Mouse (Mus musculus): ENCODE results near the gene 1700001C19Rik. TPM values are rescaled to one million over a fixed set of nuclear protein-coding genes. Genes with fewer than 3 reads are reported as not detected.
A peak's percentile ranks its signal among the peaks of the same experiment; 100 is the strongest.

The 1700001C19Rik gene
- total and polyA plus RNA-seq, 3 experiments, result 0.24 TPM; not detected in 2

DNA sequence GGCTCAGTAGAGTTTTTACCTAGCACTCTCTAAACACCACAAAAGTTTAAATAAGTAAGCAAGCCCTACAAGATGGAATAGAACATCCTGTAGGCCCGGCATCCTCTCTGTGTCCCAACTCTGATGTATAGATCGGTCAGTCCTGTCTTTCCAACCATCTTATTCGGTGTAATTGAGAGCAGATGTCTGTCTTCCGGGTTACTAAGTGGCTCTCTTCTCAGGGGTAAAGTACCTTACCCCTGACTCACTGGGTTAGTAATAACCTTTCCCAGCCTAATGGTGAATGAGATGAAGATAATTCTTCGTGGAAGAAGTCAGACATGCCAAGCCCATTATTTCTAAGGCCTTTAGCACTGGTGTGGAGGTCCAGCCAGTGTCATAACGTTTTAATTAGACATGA lies 63.2 kb downstream of the 1700001C19Rik start:
- DNase-seq, result no peak

DNA sequence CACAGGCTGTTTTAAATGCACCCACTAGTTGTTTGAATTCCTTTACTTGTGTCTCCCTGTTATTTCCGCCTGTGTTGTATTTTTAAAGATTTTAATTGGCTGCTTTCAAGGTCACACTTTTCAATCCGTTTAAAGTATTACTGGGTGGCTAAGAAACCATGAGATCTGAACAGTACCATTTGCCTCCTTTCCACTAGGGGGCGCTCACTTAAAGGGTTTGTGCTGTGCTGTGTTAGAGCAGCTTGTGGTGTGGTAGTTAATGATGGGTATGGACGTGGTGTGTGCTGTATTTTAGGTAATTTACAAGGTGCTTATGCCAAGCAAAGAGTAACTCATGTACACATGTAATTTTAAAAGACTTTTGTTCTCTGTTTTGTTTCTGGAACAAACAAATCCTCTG lies 65.7 kb downstream of the 1700001C19Rik start:
- DNase-seq, result peak; percentile 67

DNA sequence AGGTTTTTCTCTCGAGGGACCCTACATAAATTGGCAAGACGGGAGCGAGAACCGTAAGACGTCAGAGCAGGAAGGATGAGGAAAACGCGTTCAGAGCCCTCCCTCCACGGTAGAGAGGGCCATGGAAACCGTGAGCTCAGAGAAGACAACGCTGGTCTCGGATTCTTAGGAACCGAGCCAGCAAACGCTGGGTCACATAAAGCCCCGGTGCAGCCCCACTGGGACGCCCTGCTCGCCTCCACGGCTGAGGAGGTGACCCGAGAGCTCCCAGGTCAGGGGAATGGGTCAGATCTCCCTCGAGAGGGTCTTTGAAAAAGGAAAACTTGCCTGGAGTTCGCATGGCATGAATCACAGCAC lies 68.1 kb downstream of the 1700001C19Rik start:
- DNase-seq, result no peak

DNA sequence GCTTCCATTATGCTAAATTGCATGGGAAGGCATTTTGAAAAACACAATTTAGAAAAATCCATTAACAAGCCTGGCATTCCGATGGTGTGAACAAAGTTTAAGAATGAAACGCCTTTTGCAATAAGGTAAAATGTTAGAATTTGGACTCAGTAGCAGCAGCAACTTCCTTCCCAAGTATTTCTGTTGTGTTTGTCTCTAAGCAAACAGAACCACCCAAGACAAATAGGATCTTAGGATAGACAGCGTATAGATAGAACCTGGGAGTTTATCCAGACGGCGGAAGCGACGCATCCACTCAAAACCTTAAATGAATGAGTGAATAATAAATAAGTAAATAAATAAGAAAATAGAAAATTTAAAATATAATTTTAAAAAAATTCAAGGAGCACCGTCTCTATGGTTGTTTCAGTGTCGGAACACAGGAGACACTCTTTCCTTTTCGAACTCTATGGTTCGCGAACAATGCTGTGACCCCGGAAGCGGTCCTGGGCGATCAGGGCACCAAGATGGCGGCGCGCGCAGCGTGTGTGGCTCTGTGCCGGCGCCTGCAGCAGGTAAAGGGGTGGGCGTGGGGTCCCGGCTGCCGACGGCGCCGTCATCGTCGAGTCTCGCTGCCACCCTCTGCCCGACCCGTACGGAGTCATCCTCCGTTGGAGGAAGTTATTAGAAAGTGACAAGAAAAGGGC lies 68.6 kb downstream of the 1700001C19Rik start, which contains the start of gene Mrps10:
Mrps10 (plus strand) TSS at position 487 of the 686 bp plus-strand sequence.
- peak; percentile 89 for DNase-seq

Other genes with a start within 250 kb of the 1700001C19Rik start
- gene Mrps10, start 68.5 kb downstream of the 1700001C19Rik start, total RNA-seq (2021), result 10 to 100 TPM; 40.8 to 50.0 TPM
- gene Mrps10, start 68.5 kb downstream of the 1700001C19Rik start, polyA plus RNA-seq (2012; rRNA removed), result 19.4 and 28.3 TPM in 2 replicates
- 1 to 10 TPM in 1 of 2 experiments, under 1 TPM in 1; 0.38 to 3.2 TPM for gene Guca1b, start 52.0 kb downstream of the 1700001C19Rik start, total RNA-seq (2021)
- 2.5 and 2.6 TPM in 2 replicates for gene Guca1b, start 52.0 kb downstream of the 1700001C19Rik start, polyA plus RNA-seq (2012; rRNA removed)
- 1 to 10 TPM; 1.6 to 3.0 TPM for gene Guca1a, start 36.8 kb downstream of the 1700001C19Rik start, total RNA-seq (2021)
- gene Guca1a, start 36.8 kb downstream of the 1700001C19Rik start, polyA plus RNA-seq (2012; rRNA removed), result 4.0 and 5.0 TPM in 2 replicates
- under 1 TPM; 0.92 to 0.97 TPM for gene AI661453, start 761 bp downstream of the 1700001C19Rik start, total RNA-seq (2021)
- 0.36 and 0.73 TPM in 2 replicates for gene AI661453, start 761 bp downstream of the 1700001C19Rik start, polyA plus RNA-seq (2012; rRNA removed)
- 10 to 100 TPM; 19.5 to 19.8 TPM for gene Taf8, start 64.9 kb upstream of the 1700001C19Rik start, total RNA-seq (2021)
- gene Taf8, start 64.9 kb upstream of the 1700001C19Rik start, polyA plus RNA-seq (2012; rRNA removed), result 12.5 and 15.6 TPM in 2 replicates
- gene Ccnd3, start 67.7 kb upstream of the 1700001C19Rik start, total RNA-seq (2021), result 100 to 1,000 TPM; 326 to 471 TPM
- 1,307 and 1,375 TPM in 2 replicates for gene Ccnd3, start 67.7 kb upstream of the 1700001C19Rik start, polyA plus RNA-seq (2012; rRNA removed)
- 10 to 100 TPM; 17.6 to 22.5 TPM for gene Bysl, start 174.1 kb upstream of the 1700001C19Rik start, total RNA-seq (2021)
- 9.4 and 11.7 TPM in 2 replicates for gene Bysl, start 174.1 kb upstream of the 1700001C19Rik start, polyA plus RNA-seq (2012; rRNA removed)
- gene Med20, start 174.2 kb upstream of the 1700001C19Rik start, total RNA-seq (2021), result 10 to 100 TPM; 32.9 to 40.6 TPM
- 15.2 and 17.4 TPM in 2 replicates for gene Med20, start 174.2 kb upstream of the 1700001C19Rik start, polyA plus RNA-seq (2012; rRNA removed)
- 1 to 10 TPM; 2.1 to 2.8 TPM for gene Gm20517, start 174.2 kb upstream of the 1700001C19Rik start, total RNA-seq (2021)
- 1.8 and 3.1 TPM in 2 replicates for gene Gm20517, start 174.2 kb upstream of the 1700001C19Rik start, polyA plus RNA-seq (2012; rRNA removed)
- gene Usp49, start 193.3 kb upstream of the 1700001C19Rik start, total RNA-seq (2021), result 1 to 10 TPM; 4.6 to 4.8 TPM
- 5.4 and 6.6 TPM in 2 replicates for gene Usp49, start 193.3 kb upstream of the 1700001C19Rik start, polyA plus RNA-seq (2012; rRNA removed)

Measured in adrenal gland, adult 2 months (tissue).